Comparison of ENCODE assay signal across 8 mouse cellular contexts in genomic region chr9:42263709-42264111, GRCm38 (mm10). TPM values are rescaled to one million over a fixed set of nuclear protein-coding genes. Genes with fewer than 3 reads are reported as not detected.
A peak's percentile ranks its signal among the peaks of the same experiment; 100 is the strongest.
DNase-seq lines count a peak whose midpoint lies in the region; ATAC-seq and TF ChIP-seq lines count a peak whose summit lies in the region.

No protein-coding gene starts in this region.

- TF ChIP-seq CTCF in bone marrow macrophage, adult 2 months (IDR thresholded peaks at IDR 0.05; ENCODE audit: low read depth, low read length) = no peak
- TF ChIP-seq CTCF in liver, adult 2 months (IDR thresholded peaks at IDR 0.05; ENCODE audit: low read depth, low read length) = no peak

- H3K4me2 ChIP-seq in heart, embryonic 12.5 days = peak overlapping the region; percentile 91
- peak overlapping the region; percentile 73 for H3K4me2 ChIP-seq in heart, embryonic 16.5 days (ENCODE audit: low read depth, low read length)
- H3K4me2 ChIP-seq in neural tube, embryonic 14.5 days (ENCODE audit: low read depth, low read length) = peak overlapping the region; percentile 44

- TF ChIP-seq POLR2A in bone marrow macrophage, adult 2 months (IDR thresholded peaks at IDR 0.05; ENCODE audit: borderline replicate concordance, low read depth, low read length) = no peak
- no peak for TF ChIP-seq POLR2A in liver, adult 2 months (IDR thresholded peaks at IDR 0.05; ENCODE audit: extremely low read depth, insufficient read depth, low read length)

- peak overlapping the region; percentile 91 for H3K4me3 ChIP-seq in heart, embryonic 12.5 days
- peak overlapping the region; percentile 100 for H3K4me3 ChIP-seq in bone marrow macrophage, adult 2 months (ENCODE audit: insufficient read depth, low read length)
- peak overlapping the region; percentile 77 for H3K4me3 ChIP-seq in heart, embryonic 16.5 days (ENCODE audit: low read length)
- H3K4me3 ChIP-seq in liver, adult 2 months (ENCODE audit: insufficient read depth, low read depth, low read length) = peak overlapping the region; percentile 68
- H3K4me3 ChIP-seq in neural tube, embryonic 14.5 days (ENCODE audit: low read depth, low read length) = peak overlapping the region; percentile 75

- H3K9ac ChIP-seq in heart, embryonic 12.5 days = peak overlapping the region; percentile 95
- peak overlapping the region; percentile 80 for H3K9ac ChIP-seq in heart, embryonic 16.5 days (ENCODE audit: low read length)
- H3K9ac ChIP-seq in liver, adult 2 months (ENCODE audit: low read depth, low read length) = peak overlapping the region; percentile 79
- H3K9ac ChIP-seq in neural tube, embryonic 14.5 days (replicated peaks; ENCODE audit: low read depth, low read length) = peak overlapping the region; percentile 83

- under 1% methylated on average over 18 of the region's 18 CpGs for WGBS in heart, embryonic 12.5 days
- WGBS in heart, embryonic 16.5 days = under 1% methylated on average over 18 of the region's 18 CpGs
- WGBS in liver, adult 2 months = under 1% methylated on average over 18 of the region's 18 CpGs
- WGBS in neural tube, embryonic 14.5 days = under 1% methylated on average over 18 of the region's 18 CpGs

- DNase-seq in heart, adult 9 months (ENCODE audit: low spot score in 2 of 2) = no peak
- DNase-seq in CD8-positive naive resting alpha-beta T cell, adult 2 months (ENCODE audit: low read depth in 2 of 2, low spot score in 2 of 2) = peak; percentile 19 to 20
- DNase-seq in liver, adult 2 months (ENCODE audit: extremely low read depth, low read depth, low spot score) = peak; percentile 49
- DNase-seq in cerebellum, adult 11 months = no peak

- peaks cover 10% of the 10 kb centered on the region; the same call in 1 of the 2 replicates for H3K79me2 ChIP-seq in liver, adult 2 months (ENCODE audit: control insufficient read depth, insufficient read depth, low read length)

- peak overlapping the region; percentile 60 for H3K27ac ChIP-seq in heart, embryonic 12.5 days (ENCODE audit: poor library complexity, severe bottlenecking)
- H3K27ac ChIP-seq in bone marrow macrophage, adult 2 months (ENCODE audit: insufficient read depth, low read depth, low read length) = peak overlapping the region; percentile 14; the same call in 1 of the 2 replicates
- H3K27ac ChIP-seq in heart, embryonic 16.5 days (ENCODE audit: low read length) = no peak overlapping the region
- peak overlapping the region; percentile 75 for H3K27ac ChIP-seq in liver, adult 2 months (replicated peaks; ENCODE audit: insufficient read depth, low read depth, low read length)
- H3K27ac ChIP-seq in neural tube, embryonic 14.5 days (ENCODE audit: low read depth, low read length) = peak overlapping the region; percentile 86

- no peaks in the 10 kb centered on the region for H3K27me3 ChIP-seq in heart, embryonic 12.5 days (replicated peaks)
- H3K27me3 ChIP-seq in heart, embryonic 16.5 days (ENCODE audit: control insufficient read depth, insufficient read depth, low read length) = no peaks in the 10 kb centered on the region
- H3K27me3 ChIP-seq in liver, adult 2 months (ENCODE audit: control insufficient read depth, insufficient read depth, low read length) = no peaks in the 10 kb centered on the region
- no peaks in the 10 kb centered on the region for H3K27me3 ChIP-seq in neural tube, embryonic 14.5 days (ENCODE audit: control insufficient read depth, insufficient read depth, low read length)

- peaks cover 10% of the 10 kb centered on the region; the same call in 1 of the 2 replicates for H3K36me3 ChIP-seq in heart, embryonic 12.5 days
- no peaks in the 10 kb centered on the region for H3K36me3 ChIP-seq in heart, embryonic 16.5 days (ENCODE audit: control insufficient read depth, insufficient read depth)
- peaks cover 20% of the 10 kb centered on the region for H3K36me3 ChIP-seq in liver, adult 2 months (ENCODE audit: control insufficient read depth, insufficient read depth, low read length)
- H3K36me3 ChIP-seq in neural tube, embryonic 14.5 days (ENCODE audit: control insufficient read depth, insufficient read depth, low read length) = peaks cover 9% of the 10 kb centered on the region; the same call in 1 of the 2 replicates

- no peaks in the 10 kb centered on the region for H3K9me3 ChIP-seq in heart, embryonic 12.5 days (replicated peaks)
- no peaks in the 10 kb centered on the region for H3K9me3 ChIP-seq in heart, embryonic 16.5 days (replicated peaks; ENCODE audit: control insufficient read depth, low read length)
- H3K9me3 ChIP-seq in neural tube, embryonic 14.5 days (ENCODE audit: control insufficient read depth, low read length) = no peaks in the 10 kb centered on the region

- H3K4me1 ChIP-seq in heart, embryonic 12.5 days (replicated peaks) = peaks cover 10% of the 10 kb centered on the region
- peaks cover 12% of the 10 kb centered on the region for H3K4me1 ChIP-seq in bone marrow macrophage, adult 2 months (ENCODE audit: control insufficient read depth, insufficient read depth, low read length)
- peaks cover 10% of the 10 kb centered on the region for H3K4me1 ChIP-seq in heart, embryonic 16.5 days (ENCODE audit: control insufficient read depth, insufficient read depth, low read length)
- H3K4me1 ChIP-seq in liver, adult 2 months (ENCODE audit: control insufficient read depth, insufficient read depth, low read length) = peaks cover 23% of the 10 kb centered on the region
- H3K4me1 ChIP-seq in neural tube, embryonic 14.5 days (ENCODE audit: control insufficient read depth, insufficient read depth, low read length) = peaks cover 20% of the 10 kb centered on the region

- peak; percentile 33; the same call in 1 of the 2 replicates for ATAC-seq in heart, embryonic 12.5 days (ENCODE audit: insufficient number of reproducible peaks, low FRiP score)
- ATAC-seq in heart, embryonic 16.5 days (replicated peaks; ENCODE audit: extremely low read depth, insufficient read depth, low FRiP score) = peak; percentile 40
- ATAC-seq in neural tube, embryonic 14.5 days (ENCODE audit: low read depth) = peak; percentile 57

RNA-seq across cellular contexts. Expression of gene Sc5d, which starts 0.3 kb away (rescaled TPM):
- polyA plus RNA-seq in heart, embryonic 12.5 days (2016; fragmentation: Nextera tagmentation; extraction: Ambion mirVana) = 42.7 and 43.3 TPM in 2 replicates
- 24.4 and 25.3 TPM in 2 replicates for polyA plus RNA-seq in bone marrow macrophage, adult 2 months (2012; ENCODE audit: insufficient read depth, insufficient read length, missing spikeins)
- 21.4 and 27.4 TPM in 2 replicates for polyA plus RNA-seq in heart, embryonic 16.5 days (2015; fragmentation: Nextera tagmentation; extraction: Ambion mirVana)
- total RNA-seq in liver, adult 2 months (2014; rRNA removed) = 532 and 536 TPM in 2 replicates
- 652 and 777 TPM in 2 replicates for polyA plus RNA-seq in liver, adult 2 months (2012; rRNA removed)
- 88.1 and 88.9 TPM in 2 replicates for polyA plus RNA-seq in neural tube, embryonic 14.5 days (2014; fragmentation: Nextera tagmentation; extraction: Ambion mirVana)

Comparison
In these comparisons a context has a peak if more than half of its experiments do, and no peak if none do; other contexts are left out.
1. DNase-seq: peak in CD8-positive naive resting alpha-beta T cell, adult 2 months (2 of 2) and liver, adult 2 months (single experiment); none in heart, adult 9 months (0 of 2) and cerebellum, adult 11 months (single experiment).
2. Peak in every context shown above with its lines, with median percentiles within 50 percentile points of each other: ATAC-seq, H3K4me2 ChIP-seq, H3K4me3 ChIP-seq and H3K9ac ChIP-seq.